Mouse (Mus musculus) kidney, embryonic 14.5 days (tissue): ENCODE results near the gene Prepl. TPM values are rescaled to one million over a fixed set of nuclear protein-coding genes. Genes with fewer than 3 reads are reported as not detected.

Experiments
- ATAC-seq: fragments of 200-750 bp; cut with Nextera tagmentation; 2 replicates; pipeline ENCODE4 v1.8.0; 2017; ENCODE audit warnings: moderate number of reproducible peaks, mild to moderate bottlenecking, moderate TSS enrichment, moderate library complexity; ENCODE audit not compliant: low FRiP score, low TSS enrichment
- H3K27ac ChIP-seq: fragments of 300-500 bp; sonication (generic); 2 replicates; pipeline ENCODE4 v1.5.1; 2014; ENCODE audit warnings: low read depth, mild to moderate bottlenecking, low read length, moderate library complexity, mixed read lengths
- H3K27me3 ChIP-seq: fragments of 300-500 bp; sonication (generic); 2 replicates; pipeline ENCODE4 v1.6.1; 2014; ENCODE audit warnings: mild to moderate bottlenecking, low read length; ENCODE audit not compliant: control insufficient read depth, insufficient read depth
- H3K36me3 ChIP-seq: fragments of 300-500 bp; sonication (generic); 2 replicates; pipeline ENCODE4 v1.6.1; 2014; ENCODE audit warnings: low read length, mixed read lengths; ENCODE audit not compliant: control insufficient read depth, insufficient read depth
- H3K4me1 ChIP-seq: fragments of 300-500 bp; sonication (generic); 2 replicates; pipeline ENCODE4 v1.6.1; 2014; ENCODE audit warnings: low read length, mixed read lengths; ENCODE audit not compliant: control insufficient read depth, insufficient read depth
- H3K4me2 ChIP-seq: fragments of 300-500 bp; sonication (generic); replicated peaks from 2 replicates; pipeline ENCODE4 v1.6.1; 2014; ENCODE audit warnings: low read depth, mild to moderate bottlenecking, low read length
- H3K4me3 ChIP-seq: fragments of 300-500 bp; sonication (generic); 2 replicates; pipeline ENCODE4 v1.5.1; 2014; ENCODE audit warnings: mild to moderate bottlenecking, low read length
- H3K9ac ChIP-seq: fragments of 300-500 bp; sonication (generic); 2 replicates; pipeline ENCODE4 v1.6.1; 2014; ENCODE audit warnings: low read depth, mild to moderate bottlenecking, low read length, moderate library complexity
- H3K9me3 ChIP-seq: fragments of 300-500 bp; sonication (generic); 2 replicates; pipeline ENCODE4 v1.6.1; 2016; ENCODE audit warnings: low read length; ENCODE audit not compliant: control insufficient read depth
- WGBS: fragments of 180-500 bp; shearing (Covaris S2); extraction: QIAGEN DNeasy Blood & Tissue Kit; methylation state at CpG from one replicate; pipeline ENCODE4 v1.1.7; 2014; 5-methylcytosine and 5-hydroxymethylcytosine counted together
- polyA plus RNA-seq: library from polyadenylated mRNA; unstranded; fragments of >200 nt; fragmentation: Nextera tagmentation; extraction: Ambion mirVana; gene quantifications from 2 replicates; pipeline ENCODE4 v1.2.1, GENCODE M21; 2014

Gene Prepl
- polyA plus RNA-seq, 1 experiment from 2014 or later = 35.6 TPM

GRCm38 (mm10) chr17:85024237-85024636, 65.8 kb downstream of the Prepl start:
- H3K9me3 ChIP-seq = no peaks in the 10 kb centered on the region

DNA sequence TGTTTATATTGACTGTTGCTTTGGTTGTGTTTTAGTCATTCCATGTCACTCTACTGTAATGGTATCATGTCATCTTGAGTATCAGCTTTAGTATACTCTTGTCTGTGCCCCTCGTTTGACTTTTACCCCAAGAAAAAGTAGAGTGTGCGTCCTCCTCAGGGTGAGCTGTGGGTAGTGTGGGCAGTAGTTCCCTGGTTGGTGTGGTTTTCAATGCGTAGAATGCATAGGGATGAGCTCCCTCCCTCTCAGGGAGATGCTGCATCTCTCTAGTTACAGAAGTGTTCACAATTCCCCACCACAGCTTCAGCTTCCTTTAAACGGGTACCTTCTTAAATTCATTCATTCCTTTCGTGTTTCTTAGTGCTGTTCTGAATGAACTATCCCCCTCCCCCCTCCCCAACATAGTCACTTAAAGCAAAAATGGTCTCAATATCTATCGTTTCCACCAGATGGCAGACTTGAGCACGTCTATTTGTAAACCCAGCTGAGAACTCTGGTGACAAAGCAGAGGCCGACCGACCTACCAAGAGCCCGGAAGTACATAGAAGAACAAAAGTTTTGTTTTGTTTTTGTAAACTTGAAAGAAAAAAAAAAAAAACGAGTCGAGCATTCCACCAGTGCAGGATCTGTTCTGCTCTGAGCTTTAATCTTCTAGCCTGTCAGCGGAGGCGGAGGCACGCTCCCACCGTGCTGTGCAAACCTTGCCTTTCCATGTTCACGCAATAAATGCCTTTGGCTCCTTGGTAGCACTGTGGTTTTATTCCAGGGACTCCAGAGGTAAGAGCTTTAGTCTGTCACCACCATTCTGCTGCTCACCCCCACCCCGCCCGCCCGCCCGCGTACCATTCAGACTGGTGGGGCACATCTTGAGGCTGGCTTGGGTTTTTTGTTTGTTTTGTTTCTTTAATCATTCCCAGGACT, 66.5 kb downstream of the Prepl start:
- no peak overlapping the region for H3K27ac ChIP-seq
- WGBS = 69% methylated on average over 22 of the region's 22 CpGs

More at GRCm38 (mm10) chr17:85024237-85024636, 65.8 kb downstream of the Prepl start:
- no peaks in the 10 kb centered on the region for H3K27me3 ChIP-seq
- no peaks in the 10 kb centered on the region; the same call in 1 of the 2 replicates for H3K4me1 ChIP-seq
- no peak overlapping the region for H3K4me2 ChIP-seq
- no peak overlapping the region for H3K4me3 ChIP-seq
- 84% methylated on average over 8 of the region's 8 CpGs for WGBS
- no peak for ATAC-seq
- no peak overlapping the region for H3K27ac ChIP-seq
- H3K9ac ChIP-seq = no peak overlapping the region
- H3K36me3 ChIP-seq = no peaks in the 10 kb centered on the region; the same call in 1 of the 2 replicates

GRCm38 (mm10) chr17:85020343-85020742, 69.7 kb downstream of the Prepl start:
- no peak for ATAC-seq
- Histone ChIP-seq H3K9ac (no peak overlapping the region), H3K4me1 (no peaks in the 10 kb centered on the region; the same call in 1 of the 2 replicates), H3K27ac (no peak overlapping the region), H3K4me3 (no peak overlapping the region), H3K4me2 (no peak overlapping the region), H3K27me3 (no peaks in the 10 kb centered on the region), H3K36me3 (no peaks in the 10 kb centered on the region; the same call in 1 of the 2 replicates), H3K9me3 (no peaks in the 10 kb centered on the region)
- 70% methylated on average over 3 of the region's 3 CpGs for WGBS

More for the DNA sequence above, 66.5 kb downstream of the Prepl start:
- H3K36me3 ChIP-seq = no peaks in the 10 kb centered on the region; the same call in 1 of the 2 replicates
- H3K9me3 ChIP-seq = no peaks in the 10 kb centered on the region
- H3K4me1 ChIP-seq = no peaks in the 10 kb centered on the region; the same call in 1 of the 2 replicates
- ATAC-seq = 0 out of 2 replicates have a peak, but pooled peaks have one; percentile 24
- no peak overlapping the region for H3K4me3 ChIP-seq
- H3K9ac ChIP-seq = no peak overlapping the region
- H3K27me3 ChIP-seq = no peaks in the 10 kb centered on the region
- H3K4me2 ChIP-seq = no peak overlapping the region

DNA sequence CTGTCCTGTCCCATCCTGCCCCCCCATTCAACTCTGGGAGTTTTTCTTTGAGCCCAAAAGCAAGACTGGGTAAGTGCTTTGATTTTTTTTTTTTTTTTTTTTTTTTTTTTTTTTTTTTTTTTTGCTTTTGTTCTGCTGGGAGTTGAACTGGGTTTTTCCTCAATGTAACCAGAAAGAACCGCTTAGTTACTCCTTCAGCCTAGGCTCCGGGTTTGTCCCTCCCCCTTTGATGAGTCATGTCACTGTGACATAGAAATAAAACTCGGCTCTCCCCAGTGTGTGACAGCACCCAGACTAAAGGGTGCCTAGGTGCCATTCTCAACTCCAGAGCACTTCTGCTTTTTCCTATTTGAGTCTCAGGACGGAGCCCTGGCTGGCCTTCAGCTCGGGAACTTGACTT, 71.2 kb downstream of the Prepl start:
- H3K9me3 ChIP-seq = no peaks in the 10 kb centered on the region
- no peaks in the 10 kb centered on the region for H3K27me3 ChIP-seq
- 78% methylated on average over 5 of the region's 5 CpGs for WGBS
- no peak overlapping the region for H3K4me3 ChIP-seq
- ATAC-seq = no peak
- H3K36me3 ChIP-seq = no peaks in the 10 kb centered on the region; the same call in 1 of the 2 replicates
- no peak overlapping the region for H3K9ac ChIP-seq
- H3K4me2 ChIP-seq = no peak overlapping the region
- H3K4me1 ChIP-seq = no peaks in the 10 kb centered on the region; the same call in 1 of the 2 replicates
- H3K27ac ChIP-seq = no peak overlapping the region

- no peak for ATAC-seq
- Histone ChIP-seq H3K36me3 (no peaks in the 10 kb centered on the region; the same call in 1 of the 2 replicates), H3K4me3 (no peak overlapping the region), H3K27ac (no peak overlapping the region), H3K4me1 (no peaks in the 10 kb centered on the region), H3K9me3 (no peaks in the 10 kb centered on the region), H3K4me2 (no peak overlapping the region), H3K27me3 (no peaks in the 10 kb centered on the region), H3K9ac (no peak overlapping the region)
- 87% methylated on average over 3 of the region's 3 CpGs for WGBS
Observed at GRCm38 (mm10) chr17:85018344-85018743, 71.7 kb downstream of the Prepl start.

GRCm38 (mm10) chr17:85014632-85015031, 75.4 kb downstream of the Prepl start:
- H3K4me1 ChIP-seq = no peaks in the 10 kb centered on the region
- H3K9me3 ChIP-seq = no peaks in the 10 kb centered on the region
- H3K27ac ChIP-seq = no peak overlapping the region
- H3K9ac ChIP-seq = no peak overlapping the region
- H3K36me3 ChIP-seq = peaks cover 18% of the 10 kb centered on the region
- 93% methylated on average over 3 of the region's 3 CpGs for WGBS
- no peak overlapping the region for H3K4me3 ChIP-seq
- H3K4me2 ChIP-seq = no peak overlapping the region
- no peak for ATAC-seq
- H3K27me3 ChIP-seq = no peaks in the 10 kb centered on the region

GRCm38 (mm10) chr17:85013485-85013884, 76.6 kb downstream of the Prepl start:
- H3K4me3 ChIP-seq = no peak overlapping the region
- 89% methylated on average over 6 of the region's 6 CpGs for WGBS
- H3K9me3 ChIP-seq = no peaks in the 10 kb centered on the region
- H3K4me2 ChIP-seq = no peak overlapping the region
- no peak overlapping the region for H3K9ac ChIP-seq
- no peak overlapping the region for H3K27ac ChIP-seq
- ATAC-seq = no peak
- H3K36me3 ChIP-seq = peaks cover 22% of the 10 kb centered on the region
- no peaks in the 10 kb centered on the region for H3K27me3 ChIP-seq
- no peaks in the 10 kb centered on the region for H3K4me1 ChIP-seq
